Mouse (Mus musculus): Measurements from ENCODE around the gene Aagab. TPM values are rescaled to one million over a fixed set of nuclear protein-coding genes. Genes with fewer than 3 reads are reported as not detected.

Gene Aagab
- total RNA-seq, 1 experiment from 2014 or later = 30.7 TPM

DNA sequence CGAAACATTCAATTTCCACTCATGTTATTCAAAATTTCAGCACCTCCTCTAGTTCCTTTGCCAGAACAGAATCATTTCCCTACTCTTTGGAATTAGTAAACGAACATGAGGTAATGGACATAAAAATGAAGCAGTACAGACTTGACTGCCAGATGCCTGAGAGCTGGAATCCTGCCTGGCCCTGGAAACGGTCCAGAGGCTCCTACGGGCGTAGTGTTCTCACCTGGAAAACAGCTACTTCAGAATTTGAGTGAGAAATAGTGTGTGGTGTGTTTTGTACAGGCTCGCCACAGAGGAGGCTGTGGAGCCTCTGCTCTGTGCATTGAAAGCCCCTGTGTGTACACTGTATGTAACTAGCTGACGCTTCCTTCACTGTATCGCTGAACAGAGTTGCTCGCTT lies 5.8 kb upstream of the Aagab start:
- no peak for ATAC-seq (replicated peaks; ENCODE audit: low read depth, poor library complexity, severe bottlenecking)

- ATAC-seq (replicated peaks; ENCODE audit: low read depth, poor library complexity, severe bottlenecking) = 0 out of 2 replicates have a peak, but pooled peaks have one; percentile 1
Measured at GRCm38 (mm10) chr9:63603849-63604248, 1.4 kb downstream of the Aagab start.

GRCm38 (mm10) chr9:63606594-63606993 lies 4.1 kb downstream of the Aagab start:
- no peak for ATAC-seq (replicated peaks; ENCODE audit: low read depth, poor library complexity, severe bottlenecking)

DNA sequence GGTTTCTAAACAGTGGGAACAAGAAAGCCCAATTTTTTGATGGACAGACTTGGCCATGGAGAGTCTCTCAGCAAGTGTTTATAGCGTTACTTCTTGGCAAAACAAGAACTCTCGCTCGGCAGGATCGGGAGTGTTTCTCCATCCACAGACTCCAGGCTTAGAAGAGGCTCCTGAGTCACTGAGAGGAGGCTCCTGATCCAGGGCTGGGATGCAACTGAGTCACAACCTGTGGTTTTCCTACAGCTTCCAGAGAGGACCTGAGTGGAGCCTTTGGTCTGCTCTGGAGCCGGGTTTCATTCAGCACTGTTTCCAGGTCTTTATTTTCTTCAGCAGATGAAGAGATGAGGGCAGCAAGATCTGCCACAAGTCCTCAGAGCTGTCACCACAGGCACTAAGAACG lies 5.5 kb downstream of the Aagab start:
- no peak for ATAC-seq (replicated peaks; ENCODE audit: low read depth, poor library complexity, severe bottlenecking)

DNA sequence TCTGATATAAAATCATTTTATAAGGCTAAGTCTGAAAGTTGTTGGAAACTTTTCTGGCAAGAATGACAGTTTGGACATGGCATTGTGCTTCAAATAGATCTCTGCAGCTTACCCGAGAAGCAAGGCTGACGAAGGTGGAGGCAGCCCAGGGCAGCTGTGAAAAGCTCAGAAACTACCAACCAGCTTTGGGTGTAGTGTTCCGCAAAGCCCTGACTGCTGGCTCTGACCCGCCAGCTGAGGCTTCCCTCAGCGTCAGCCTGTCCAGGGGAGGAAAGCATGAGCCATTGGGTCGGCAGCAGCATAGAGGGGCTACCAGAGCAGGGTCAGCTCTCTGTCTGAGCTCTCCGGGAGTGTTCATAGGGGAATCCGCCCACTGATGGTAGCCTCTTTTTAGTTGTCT lies 6.8 kb downstream of the Aagab start:
- ATAC-seq (replicated peaks; ENCODE audit: low read depth, poor library complexity, severe bottlenecking) = no peak

DNA sequence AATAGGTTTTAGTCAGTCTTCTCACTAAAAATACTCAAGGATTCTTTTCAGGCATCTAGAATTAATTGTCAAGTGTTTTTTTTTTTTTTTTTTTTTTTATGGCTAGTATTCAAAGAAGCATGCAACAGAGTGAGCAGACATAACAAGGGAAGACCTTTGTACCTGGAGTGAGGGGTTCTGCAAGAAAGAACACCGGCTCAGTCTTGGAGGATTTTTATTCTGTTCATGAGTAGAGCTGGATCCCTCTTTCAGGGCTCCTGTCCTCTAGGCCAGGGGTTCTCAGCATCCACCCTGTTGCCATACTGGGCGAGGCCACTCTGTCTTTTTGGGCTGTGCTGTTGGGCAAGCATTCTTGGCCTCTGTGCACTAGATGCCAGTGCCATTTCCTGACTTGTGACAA lies 7.3 kb downstream of the Aagab start:
- ATAC-seq (replicated peaks; ENCODE audit: low read depth, poor library complexity, severe bottlenecking) = no peak

DNA sequence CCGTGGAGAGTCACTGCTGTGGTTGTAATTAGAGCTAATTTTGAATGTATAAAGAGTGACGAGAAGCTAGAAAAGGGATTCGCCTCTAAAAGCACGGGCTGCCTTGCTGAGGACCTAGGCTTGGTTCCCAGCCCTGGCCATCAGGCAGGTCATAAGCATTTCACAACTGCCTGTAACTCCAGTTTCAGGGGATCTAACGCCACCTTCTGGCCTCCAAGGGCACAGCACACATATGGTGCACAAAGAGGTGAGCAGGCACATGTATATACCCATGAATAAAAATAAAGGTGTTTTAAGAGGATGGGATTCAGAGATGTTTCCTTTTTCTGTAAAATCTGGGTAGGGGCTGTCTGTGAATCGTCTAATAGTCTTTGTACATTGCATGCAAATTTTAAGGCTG lies 7.8 kb downstream of the Aagab start:
- no peak for ATAC-seq (replicated peaks; ENCODE audit: low read depth, poor library complexity, severe bottlenecking)

- ATAC-seq (replicated peaks; ENCODE audit: low read depth, poor library complexity, severe bottlenecking) = peak; percentile 64
Measured at GRCm38 (mm10) chr9:63610841-63611366, 8.4 kb downstream of the Aagab start.

DNA sequence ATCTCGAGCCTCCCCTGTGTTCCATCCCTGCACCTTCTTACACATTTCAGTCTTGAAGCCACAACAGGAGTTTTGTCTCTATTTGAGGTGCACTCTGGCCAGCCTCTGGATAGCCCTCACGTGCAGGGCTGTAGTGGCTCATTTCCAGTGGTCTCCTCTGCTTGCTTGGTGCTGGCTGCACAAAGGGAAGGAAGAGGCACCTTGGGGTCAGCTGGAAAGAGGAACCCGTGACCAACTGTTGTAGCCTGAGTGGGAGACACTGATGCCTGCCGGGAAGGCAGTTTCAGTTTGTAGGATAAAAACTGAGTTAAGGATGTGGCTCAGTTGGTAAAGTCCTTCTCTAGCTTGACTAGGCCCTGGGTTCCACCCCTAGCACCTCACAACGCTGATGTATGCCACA lies 9.5 kb downstream of the Aagab start:
- peak; percentile 50 for ATAC-seq (replicated peaks; ENCODE audit: low read depth, poor library complexity, severe bottlenecking)

DNA sequence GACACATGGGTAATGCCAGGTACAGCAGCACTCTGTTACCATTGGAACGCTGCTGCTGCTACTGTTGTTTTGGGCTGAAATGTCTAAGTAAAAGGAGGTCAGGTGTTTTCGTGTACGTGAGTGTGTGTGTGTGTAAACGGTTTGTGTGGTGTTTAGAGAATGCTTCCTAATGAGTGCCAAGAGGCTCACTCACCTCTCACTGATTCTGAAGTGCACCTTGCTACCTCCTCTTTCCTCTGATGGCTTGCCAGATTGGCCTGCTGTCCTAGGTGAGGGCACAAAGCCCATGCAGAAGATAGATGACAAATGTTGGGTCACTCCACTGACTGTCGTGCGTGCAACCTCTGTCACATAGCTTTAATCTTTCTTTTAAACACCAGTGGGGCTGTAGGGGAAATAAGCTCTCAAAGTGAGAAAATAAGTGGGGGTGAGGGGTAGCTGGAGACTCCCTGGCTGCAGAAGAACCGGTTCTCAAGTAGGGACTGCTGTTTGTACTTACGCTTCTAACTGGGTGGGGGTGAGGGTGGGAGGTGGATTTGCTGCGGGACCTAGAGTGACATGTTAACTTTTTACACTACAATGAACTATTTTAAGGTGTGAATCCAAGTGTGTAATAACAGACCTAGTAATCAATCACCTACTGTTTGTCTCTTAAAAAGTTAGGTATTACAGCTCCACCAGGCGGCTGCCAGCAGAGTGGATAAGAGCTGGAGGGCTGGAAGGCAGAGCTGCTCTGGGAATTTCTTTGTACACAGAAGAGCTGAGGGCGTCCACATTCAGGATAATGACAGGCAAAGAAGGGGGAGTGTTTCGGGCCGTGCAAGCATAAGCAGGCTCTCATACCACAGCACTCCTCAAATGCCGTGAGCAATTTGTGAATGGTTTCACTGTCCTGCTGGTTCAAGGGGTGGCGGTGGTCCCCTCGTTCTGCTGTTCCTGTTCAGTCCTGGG lies 10.4 kb downstream of the Aagab start:
- ATAC-seq (replicated peaks; ENCODE audit: low read depth, poor library complexity, severe bottlenecking) = no peak

GRCm38 (mm10) chr9:63613569-63613968 lies 11.1 kb downstream of the Aagab start:
- ATAC-seq (replicated peaks; ENCODE audit: low read depth, poor library complexity, severe bottlenecking) = 0 out of 2 replicates have a peak, but pooled peaks have one; percentile 13

GRCm38 (mm10) chr9:63614018-63614985 lies 11.8 kb downstream of the Aagab start:
- ATAC-seq (replicated peaks; ENCODE audit: low read depth, poor library complexity, severe bottlenecking) = 0 out of 2 replicates have a peak, but pooled peaks have one; percentile 14

- ATAC-seq (replicated peaks; ENCODE audit: low read depth, poor library complexity, severe bottlenecking) = no peak
Measured at GRCm38 (mm10) chr9:63617967-63618366, 15.5 kb downstream of the Aagab start.

DNA sequence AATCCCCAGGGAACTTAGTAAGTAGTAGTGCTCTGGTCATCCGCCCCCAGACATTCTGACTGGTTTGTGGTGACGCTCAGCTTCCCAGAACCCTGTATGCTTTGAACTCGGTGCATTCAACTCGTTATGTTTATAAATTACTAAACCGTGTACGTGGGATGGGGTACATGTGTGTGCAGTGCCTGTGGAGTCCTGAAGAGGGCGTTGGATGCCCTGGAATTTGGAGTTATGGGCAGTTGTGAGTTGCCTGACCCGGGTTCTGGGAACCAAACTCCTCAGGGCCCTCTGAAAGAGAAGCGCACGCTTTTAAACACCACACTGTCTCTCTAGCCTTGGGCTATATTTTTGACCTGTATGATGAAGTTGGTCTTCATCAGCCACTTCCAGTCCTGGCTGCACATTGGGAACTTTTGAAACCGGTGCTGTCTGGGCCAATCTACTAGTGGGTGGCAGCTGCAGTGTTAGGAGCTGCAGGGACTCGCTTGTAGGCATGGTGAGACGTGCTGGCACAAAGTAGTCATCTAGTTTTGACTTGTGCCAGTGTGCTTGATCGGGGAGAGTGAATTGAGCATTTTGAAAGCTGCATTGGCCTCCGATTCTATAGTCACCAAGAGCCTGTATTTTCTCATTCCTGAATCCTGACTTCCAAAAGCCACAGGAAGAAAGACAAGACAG lies 21.6 kb downstream of the Aagab start:
- no peak for ATAC-seq (replicated peaks; ENCODE audit: low read depth, poor library complexity, severe bottlenecking)

DNA sequence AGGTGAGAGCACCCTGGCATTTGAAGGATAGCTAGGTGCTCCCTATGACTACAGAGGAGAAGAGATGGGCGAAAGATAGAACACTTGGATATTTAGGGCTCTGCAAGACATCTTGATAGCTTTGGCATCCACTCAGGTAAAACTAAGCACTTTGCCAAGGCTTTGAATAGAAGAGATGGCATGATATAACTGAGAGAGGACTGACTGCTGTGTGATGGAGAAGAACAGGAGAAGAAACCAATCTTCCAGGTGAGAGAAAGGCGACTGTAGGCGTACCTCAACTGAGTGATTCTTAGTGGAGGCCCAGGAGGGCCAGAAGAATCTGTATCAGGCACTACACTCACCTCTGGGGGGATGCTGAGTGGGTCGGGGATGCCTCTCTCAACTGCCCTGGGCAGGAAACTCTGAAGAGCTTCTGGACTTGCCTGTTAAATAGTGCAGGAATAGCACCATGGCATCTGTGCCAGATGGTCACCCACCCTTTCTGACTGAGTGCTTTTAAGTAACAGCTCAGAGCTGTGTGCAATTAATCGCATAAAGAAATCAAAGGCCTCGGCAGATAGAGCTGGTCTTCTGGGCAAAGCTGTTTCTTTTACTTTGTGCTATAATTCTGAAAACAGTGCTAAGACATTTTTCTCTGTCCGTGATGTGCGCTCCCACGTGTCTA lies 22.8 kb downstream of the Aagab start:
- no peak for ATAC-seq (replicated peaks; ENCODE audit: low read depth, poor library complexity, severe bottlenecking)

DNA sequence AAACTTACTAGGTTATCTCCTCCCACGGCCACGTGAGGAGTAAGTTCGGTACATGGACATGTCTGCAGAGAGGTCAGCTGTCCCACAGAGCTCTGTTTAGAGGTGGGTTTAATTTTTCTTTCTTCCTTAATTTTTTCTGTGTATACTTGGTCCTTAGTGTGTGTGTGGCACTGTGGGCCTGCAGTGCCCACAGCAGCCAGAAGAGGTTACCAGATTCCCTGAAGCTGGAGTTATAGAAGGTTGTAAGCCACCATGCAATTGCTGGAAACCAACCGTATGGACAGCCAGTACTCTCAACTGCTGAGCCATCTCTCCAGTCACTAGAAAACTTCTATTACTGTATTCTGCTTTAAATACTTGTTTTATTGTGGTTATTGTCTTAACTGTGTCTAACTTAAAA lies 29.6 kb downstream of the Aagab start:
- no peak for ATAC-seq (replicated peaks; ENCODE audit: low read depth, poor library complexity, severe bottlenecking)

- no peak for ATAC-seq (replicated peaks; ENCODE audit: low read depth, poor library complexity, severe bottlenecking)
Measured at GRCm38 (mm10) chr9:63632924-63633323, 30.5 kb downstream of the Aagab start.

- no peak for ATAC-seq (replicated peaks; ENCODE audit: low read depth, poor library complexity, severe bottlenecking)
Measured at GRCm38 (mm10) chr9:63633334-63633733, 30.9 kb downstream of the Aagab start.

- ATAC-seq (replicated peaks; ENCODE audit: low read depth, poor library complexity, severe bottlenecking) = no peak
Measured at GRCm38 (mm10) chr9:63636113-63636512, 33.7 kb downstream of the Aagab start.
